Mouse (Mus musculus) left cerebral cortex, adult 11 months (tissue): Measurements from ENCODE around the gene Cmip.

ENCODE experiments used
- DNase-seq: peaks from one replicate; pipeline ENCODE4 v3.0.0; 2022; ENCODE audit warnings: low spot score

The Cmip gene

GRCm38 (mm10) chr8:117503405-117504069, 246.7 kb downstream of the Cmip start:
- DNase-seq = no peak

- DNase-seq = no peak
Observed at GRCm38 (mm10) chr8:117507703-117508102, 250.8 kb downstream of the Cmip start.
